Mouse (Mus musculus) fibroblast of lung, adult 2 months (primary cell): ENCODE measurements around the gene Acpp.

Experiments used
- DNase-seq: peaks from one replicate; pipeline ENCODE4 v3.0.0-alpha.2; 2011; ENCODE audit warnings: low read depth

Gene Acpp

DNA sequence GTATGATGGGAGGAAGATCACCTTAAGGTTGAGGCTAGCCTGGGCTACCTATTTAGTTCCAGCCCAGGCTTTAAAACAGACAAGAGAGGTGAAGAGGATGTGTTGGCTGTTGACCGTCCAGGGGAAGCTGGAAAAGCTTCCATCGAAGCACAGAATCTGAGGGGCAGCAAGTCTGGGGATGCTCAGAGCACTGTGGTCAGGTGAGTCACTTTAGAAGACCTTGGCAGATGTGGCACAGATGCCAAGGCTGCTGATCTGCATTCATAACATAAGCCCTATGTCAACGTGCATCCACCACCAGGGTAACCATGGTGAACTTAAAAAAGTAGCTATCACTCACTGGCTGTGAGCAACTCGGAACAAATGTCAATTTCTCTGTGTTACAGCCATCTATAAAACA is 85.9 kb downstream of the Acpp start:
- no peak for DNase-seq

DNA sequence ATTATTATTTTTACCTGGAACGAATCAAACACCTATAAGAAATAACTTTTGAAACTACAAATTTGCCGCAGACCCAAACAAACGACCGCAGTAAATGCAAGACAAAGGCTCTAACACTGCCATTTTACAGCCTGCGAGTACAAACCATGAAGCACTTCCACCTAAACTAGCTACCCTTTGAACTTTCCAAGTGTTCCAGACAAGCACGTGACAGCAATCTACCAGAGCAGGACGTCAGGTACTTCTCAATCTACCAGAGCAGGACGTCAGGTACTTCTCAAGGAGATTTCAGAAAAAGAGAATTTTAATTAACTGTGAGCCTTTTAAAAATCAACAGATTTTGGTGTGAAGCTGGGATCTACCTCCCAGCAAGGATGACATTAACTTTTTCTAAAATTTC is 86.4 kb downstream of the Acpp start:
- no peak for DNase-seq

DNA sequence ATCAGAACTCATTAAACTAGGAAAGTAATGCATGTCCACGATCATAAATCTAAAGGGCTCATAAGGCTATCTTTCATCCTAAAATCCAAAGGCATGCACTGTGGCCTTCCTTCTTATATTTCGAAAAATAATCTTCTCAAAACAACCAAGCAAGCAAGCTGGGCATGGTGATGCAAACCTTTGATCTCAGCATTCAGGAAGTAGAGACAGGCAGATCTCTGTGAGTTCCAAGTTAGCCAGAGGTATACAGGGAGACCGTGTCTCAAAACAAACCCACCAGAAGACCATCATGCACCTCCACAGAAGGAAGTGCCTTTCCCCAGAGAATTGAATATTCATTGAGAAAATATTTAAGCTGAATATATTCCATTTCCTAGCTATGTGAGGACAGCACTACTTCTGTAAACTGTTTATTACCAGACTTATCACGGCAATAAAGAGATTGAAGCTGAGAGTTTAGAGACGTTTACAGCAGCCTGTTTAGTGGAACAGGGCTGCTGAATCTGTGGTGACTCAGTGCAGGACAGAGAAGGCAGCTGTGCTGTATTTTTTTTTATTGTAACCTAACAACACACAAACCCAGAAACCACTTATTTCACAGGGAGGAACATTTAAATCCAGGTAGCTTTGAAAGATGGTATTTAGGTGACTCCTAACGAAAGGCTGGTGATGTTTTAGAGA is 90.1 kb downstream of the Acpp start:
- no peak for DNase-seq

DNA sequence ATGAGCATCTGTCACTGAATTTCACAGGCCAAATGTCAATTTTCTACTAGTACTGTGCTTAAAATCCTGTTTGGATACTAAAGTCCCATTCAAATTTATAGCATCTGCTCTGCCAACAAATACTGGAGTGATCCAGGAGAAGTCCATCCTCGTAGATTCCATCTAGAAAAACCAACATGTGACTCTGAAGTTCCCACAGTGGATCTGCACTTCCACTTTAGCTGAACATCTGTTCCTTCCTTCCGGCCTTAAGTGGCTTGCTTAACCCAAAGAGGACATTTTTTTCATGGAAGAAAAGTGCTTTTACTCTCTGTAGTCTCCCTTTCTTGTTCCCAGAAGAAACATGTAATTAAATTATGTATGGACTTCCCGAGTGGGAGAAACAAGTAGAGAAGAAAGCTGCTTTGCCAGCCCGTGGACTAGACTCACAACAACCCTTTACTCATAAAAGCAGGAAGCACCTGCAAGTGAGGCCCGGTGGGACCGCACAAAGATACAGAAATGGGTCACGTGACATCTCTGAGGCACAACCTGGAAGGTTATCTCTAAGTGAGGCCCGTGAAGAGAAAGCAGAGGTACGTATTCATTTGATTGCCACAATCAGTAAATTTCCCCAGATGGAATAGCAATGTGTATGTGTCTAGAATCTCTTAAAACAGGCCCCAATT is 93.6 kb downstream of the Acpp start:
- no peak for DNase-seq

DNA sequence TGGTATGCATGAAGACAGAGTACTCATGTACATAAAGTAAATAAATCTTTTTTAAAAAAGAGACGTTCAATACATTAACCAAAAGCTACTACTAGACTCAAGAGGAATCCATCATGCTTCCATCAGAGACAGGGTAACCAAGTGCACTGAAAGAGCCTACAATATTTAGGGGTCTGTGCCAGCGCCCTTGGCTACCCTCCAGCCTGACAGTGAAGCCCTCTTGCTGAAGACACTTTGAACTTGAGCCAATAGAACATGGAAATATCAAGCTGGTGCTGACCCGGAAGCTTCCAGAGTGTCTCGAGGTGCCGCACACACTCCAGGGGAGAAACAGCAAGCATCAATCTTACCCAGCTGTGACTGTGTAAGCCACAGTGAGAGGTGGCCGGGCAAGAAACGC is 97.4 kb downstream of the Acpp start:
- no peak for DNase-seq

DNA sequence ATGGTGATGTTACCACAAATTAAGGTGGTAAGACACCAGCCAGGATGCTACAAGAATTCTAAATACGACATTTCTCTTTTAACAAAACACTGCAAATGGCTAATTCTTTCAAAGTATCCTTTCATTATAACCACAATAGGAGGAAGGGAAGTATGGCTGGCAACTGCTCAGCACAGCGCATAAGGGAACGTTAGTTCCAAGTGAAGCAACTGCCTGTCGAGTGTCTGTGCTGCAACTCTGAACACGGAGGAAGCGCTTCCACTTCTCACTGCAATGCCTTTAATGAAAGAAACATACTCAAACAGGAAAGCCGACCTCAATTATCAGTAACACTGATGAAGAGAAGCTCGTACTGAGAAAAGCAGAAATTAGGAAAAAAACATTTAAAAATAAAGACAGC is 98.5 kb downstream of the Acpp start:
- DNase-seq = no peak
